Mouse (Mus musculus): Measurements from ENCODE around the gene Mib2.
"Not testable (repeated sequence)": the region's sequence is repeated elsewhere in the genome, so short reads cannot be mapped to it uniquely, and the experiment has no call there.

The Mib2 gene

DNA sequence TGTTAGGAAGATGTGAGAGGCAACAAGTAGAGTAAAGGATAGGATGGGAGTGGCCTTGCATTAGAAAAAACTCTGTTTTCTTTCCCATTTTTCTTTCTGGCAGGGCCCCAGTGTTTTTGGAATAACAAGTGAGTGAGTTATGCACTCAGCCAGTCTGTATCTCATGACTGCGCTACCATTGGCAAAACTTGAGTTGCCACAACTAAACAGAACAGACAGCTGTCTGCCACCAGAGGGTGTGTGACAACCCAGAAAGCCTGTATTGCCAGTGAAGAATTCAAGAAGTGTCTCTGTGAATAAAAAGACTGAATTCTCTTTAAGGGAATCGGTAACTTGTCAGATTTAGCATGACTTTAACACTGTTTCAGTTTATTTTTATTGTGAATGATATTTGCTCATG lies 7.0 kb upstream of the Mib2 start:
- in situ Hi-C loops (cut with MboI; ENCODE audit: unreplicated experiment in 2 of 2): loop anchor here in 1 of 2 experiments (25.0 kb wide), 1 partner anchor 589 kb away; the partner anchor contains the start of genes Morn1 and Rer1

DNA sequence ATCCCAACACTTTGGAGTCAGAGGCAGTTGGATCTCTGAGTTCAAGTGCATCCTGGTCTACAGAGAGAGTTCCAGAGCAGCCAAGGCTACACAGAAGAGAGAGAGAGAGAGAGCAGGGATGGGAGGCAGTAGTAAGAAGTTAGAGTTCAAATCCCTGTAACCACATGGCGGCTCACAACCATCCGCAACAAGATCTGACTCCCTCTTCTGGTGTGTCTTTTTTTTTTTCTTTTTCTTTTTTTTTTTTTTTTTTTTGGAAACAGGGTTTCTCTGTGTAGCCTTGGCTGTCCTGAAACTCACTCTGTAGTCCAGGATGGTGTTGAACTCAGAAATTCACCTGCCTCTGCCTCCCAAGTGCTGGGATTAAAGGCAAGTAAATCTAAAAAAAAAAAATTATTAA lies 3.1 kb upstream of the Mib2 start:
- in situ Hi-C loops (cut with MboI; ENCODE audit: unreplicated experiment in 2 of 2): no loop called here

DNA sequence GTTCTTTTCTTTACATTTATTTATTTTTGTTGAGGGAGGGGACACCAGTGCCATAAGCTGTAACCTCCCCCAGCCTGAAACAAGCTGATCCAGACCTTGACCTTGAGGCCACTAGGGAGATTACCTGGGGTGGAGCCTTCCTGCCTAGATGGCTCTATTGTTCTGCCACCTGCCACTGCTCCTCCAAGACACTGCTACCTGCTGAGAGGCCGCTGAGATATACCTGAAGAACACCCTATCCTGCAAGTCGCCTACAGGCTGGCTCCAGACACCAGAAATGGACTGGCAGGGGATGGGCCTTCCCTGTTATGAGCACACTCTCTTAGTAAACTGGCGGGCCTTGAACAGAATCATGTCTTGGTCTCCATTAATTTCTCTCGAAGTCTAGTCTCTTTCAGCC lies 1.2 kb upstream of the Mib2 start:
- in situ Hi-C loops (cut with MboI; ENCODE audit: unreplicated experiment in 2 of 2): not testable (repeated sequence)

DNA sequence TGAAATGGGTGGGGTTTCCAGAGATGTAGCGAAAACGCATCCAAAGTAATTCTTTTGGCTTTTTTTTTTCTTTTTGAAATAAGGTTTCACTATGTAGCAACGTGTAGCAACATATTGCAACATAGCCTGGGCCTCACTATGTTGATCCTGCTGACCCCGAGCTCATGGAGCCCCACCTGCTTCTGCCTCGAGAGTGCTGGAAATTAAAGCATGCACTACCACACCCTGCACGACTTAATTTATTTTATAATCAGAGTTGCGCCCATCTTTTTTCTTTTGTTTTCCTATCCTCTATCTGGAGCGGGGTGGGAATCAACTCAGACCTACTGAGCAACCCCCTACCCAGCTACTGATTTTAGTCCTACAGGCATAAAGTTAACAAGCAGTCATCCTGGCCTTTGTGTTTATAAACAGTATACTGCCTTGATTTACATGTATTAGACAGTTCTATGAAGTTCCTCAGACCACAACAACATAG lies 639 bp upstream of the Mib2 start:
- in situ Hi-C loops (cut with MboI; ENCODE audit: unreplicated experiment in 2 of 2): no loop called here

DNA sequence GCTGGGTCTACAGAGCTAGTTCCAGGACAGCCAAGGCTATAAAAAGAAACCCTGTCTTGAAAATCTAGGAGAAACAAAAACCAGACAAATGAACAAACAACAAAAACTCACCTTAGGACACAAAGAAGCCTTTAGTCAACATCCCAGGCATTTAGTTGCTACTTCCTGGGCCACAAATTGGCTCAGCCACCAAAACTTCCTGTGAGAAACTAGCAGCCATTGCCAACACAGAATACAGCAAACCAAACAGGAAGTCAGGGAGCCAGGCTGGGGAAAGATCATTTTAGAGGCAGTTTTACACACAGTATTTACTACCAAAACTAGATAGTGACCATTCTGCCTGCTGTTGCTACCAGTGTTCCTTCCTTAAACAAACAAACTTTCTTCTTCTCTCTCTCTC lies 2.1 kb downstream of the Mib2 start:
- in situ Hi-C loops (cut with MboI; ENCODE audit: unreplicated experiment in 2 of 2): no loop called here

DNA sequence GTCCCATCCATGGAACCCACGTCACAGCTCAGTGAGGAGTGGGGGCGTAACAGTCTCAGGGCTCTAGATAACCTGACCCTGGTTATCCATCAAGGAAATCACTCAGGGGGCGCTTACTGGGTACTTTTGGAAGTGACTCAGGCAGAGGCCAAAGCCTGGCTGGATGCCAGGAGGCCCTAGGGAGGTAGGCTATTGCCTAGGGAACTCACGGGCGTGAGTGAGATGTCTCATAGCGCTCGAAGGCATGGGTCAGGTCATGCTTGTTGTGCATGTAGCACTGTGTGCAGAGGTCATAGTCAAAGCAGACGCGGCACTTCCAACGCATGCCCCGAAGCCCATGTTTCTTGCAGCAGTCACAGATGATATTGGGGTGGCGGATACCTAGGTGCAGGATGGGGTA lies 8.4 kb downstream of the Mib2 start:
- in situ Hi-C loops (cut with MboI; ENCODE audit: unreplicated experiment in 2 of 2): no loop called here

DNA sequence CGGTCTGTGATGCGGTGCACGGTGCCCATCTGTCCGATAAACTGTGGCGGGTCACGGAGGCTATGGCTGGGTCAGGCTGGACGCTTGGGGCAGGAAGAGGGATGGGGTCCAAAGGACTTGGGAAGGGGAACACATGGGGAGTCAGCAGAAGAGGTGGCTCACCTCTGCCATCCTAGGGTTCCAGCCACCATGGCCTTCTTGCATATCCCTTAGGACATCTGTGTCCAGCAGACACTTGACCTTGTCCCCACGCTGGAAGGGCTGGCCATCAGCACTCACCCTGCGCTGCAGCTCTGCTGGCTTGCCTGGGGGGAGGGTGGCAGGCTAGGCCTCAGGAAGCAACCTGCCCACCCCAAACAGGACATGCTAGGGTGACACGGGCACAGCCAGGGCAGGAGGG lies 10.0 kb downstream of the Mib2 start:
- in situ Hi-C loops (cut with MboI; ENCODE audit: unreplicated experiment in 2 of 2): loop anchor here in 1 of 2 experiments (5.0 kb wide), 1 partner anchor 38 kb away; no protein-coding TSS in a partner anchor

DNA sequence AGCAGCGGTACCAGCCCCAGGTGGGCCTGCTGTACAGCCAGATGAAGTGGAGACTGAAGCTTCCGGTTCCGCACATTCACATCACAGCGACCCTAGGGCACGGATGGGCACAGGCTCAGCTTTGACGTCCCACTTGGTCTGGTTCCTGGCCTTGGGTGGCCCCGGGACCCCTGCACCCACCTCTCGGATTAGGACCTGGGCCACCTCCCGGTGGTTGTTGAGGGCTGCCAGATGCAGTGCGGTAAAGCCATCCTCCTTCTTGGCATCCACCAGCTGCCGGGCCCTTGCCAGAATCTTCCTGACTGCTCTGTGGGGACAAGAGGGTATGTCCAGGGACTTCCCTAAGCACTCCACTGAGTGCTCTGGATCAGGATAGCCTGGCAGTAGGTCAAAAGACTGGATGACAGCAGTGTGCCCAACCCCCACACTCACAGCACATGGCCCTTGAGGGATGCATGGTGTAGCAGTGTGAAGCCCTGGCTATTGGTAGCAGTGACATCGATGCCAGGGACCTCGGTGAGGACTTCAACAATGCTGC lies 12.7 kb downstream of the Mib2 start:
- in situ Hi-C loops (cut with MboI; ENCODE audit: unreplicated experiment in 2 of 2): loop anchor here in 1 of 2 experiments (5.0 kb wide), 1 partner anchor 41 kb away; no protein-coding TSS in a partner anchor

DNA sequence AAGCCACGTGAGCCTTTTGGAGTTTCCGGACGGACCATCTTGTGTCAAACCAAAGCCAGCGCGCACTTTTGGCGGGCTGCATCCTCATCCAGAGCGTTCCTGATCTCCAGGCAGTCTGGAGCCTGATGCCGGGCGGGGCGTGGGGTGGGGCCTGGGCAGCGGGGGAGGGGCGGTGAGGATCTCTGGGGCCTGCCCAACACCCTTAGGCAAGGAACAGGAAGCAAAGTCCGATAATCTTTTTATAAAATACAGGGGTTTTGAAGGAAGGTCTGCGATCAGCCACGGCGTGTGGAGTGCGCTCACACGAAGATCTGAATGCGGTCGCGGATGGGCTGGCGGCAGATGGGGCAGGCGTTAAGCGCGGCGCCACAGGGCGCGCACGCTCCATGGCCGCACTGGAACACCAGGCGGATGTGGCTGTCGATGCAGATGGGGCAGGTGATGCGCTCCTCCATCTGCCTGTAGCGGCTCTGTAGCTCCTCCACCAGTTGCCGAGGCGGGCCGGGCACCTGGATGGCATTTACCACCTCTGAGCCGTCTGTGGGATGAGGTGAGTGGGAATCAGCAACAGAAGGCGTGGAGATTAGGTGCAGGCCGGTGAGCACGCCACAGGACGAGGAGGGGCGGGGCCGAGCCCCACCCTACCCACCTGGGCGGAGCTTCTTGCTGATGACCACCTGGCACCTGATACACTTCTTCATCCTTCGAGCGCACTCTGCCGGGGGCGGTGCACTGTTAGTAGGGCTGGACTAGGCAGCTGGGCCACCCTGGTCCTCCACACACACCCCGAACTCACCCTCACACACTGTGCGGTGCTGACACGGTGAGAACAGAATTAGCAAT lies 14.3 kb downstream of the Mib2 start:
- in situ Hi-C loops (cut with MboI; ENCODE audit: unreplicated experiment in 2 of 2): loop anchor here in 1 of 2 experiments (5.0 kb wide), 1 partner anchor 43 kb away; no protein-coding TSS in a partner anchor

DNA sequence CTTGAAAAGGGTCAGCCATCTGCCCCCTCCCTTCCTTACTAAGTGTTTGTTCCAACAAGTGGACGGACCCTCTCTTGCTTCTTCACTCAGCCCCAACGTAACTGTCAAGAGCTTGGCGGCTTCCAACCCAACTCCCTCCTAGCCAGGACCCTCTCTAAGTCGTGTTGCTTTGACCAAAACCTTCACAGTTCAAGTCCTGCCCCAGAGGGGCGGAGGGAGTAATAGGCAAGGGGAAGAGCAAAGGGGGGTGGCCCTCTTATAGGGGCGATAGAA lies 14.9 kb downstream of the Mib2 start:
- in situ Hi-C loops (cut with MboI; ENCODE audit: unreplicated experiment in 2 of 2): no loop called here

DNA sequence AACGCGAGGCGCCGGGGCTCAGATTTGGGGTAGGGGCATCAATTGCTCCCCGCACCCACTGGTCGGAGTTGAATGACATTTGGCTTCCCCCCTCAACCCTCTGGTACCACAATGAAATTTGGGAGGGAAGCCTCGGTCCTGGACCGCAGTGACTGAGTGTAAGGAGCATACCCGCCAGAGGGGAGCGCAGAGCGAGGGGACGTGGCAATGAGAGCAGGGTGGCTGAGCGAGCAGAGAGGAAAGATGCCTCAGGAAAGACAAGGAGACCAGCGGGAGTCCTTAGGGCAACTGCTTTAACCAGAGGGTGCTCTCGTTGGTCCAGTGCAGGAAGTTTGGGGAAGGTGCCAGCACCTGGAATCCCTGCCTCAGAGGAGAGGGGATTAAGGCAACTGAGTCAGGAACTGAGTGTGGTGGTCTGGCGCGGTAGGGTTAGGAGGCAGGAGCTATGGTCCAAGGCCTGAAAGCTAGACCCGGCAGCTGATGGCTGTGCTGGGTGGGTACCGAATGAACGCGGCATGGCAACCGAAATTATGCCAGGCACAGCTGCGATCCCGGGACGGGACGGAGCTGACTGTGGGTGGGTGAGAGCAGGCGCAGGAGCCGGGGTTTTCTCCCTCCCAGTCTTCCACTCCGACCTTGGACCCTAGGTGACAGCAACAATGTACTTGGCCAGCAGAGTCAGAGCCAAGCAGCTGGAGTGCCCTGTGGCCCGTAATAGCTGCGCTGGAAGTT lies 15.4 kb downstream of the Mib2 start:
- in situ Hi-C loops (cut with MboI; ENCODE audit: unreplicated experiment in 2 of 2): no loop called here

DNA sequence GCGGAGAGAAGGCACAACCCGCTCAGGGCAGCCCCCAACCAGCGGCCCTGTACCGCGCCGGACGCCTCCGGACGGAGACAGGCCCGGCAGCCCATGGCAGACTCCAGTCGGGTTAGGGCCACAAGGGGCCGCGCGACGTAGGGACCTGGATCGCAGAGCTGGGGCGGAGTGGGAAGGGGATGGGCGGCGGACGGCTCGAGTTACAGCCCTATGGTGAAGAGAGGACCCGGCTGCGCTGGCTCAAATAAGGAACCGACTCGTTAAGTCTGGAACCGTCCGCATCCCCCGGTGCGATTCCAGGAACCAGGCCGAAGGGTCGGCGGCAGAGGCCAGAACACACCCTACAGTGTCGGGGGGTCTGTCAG lies 15.9 kb downstream of the Mib2 start, which contains the start of gene Mmp23:
Gene Mmp23, minus strand, starts transcription at position 299 of the 365 bp plus-strand sequence.
- in situ Hi-C loops (cut with MboI; ENCODE audit: unreplicated experiment in 2 of 2): no loop called here

DNA sequence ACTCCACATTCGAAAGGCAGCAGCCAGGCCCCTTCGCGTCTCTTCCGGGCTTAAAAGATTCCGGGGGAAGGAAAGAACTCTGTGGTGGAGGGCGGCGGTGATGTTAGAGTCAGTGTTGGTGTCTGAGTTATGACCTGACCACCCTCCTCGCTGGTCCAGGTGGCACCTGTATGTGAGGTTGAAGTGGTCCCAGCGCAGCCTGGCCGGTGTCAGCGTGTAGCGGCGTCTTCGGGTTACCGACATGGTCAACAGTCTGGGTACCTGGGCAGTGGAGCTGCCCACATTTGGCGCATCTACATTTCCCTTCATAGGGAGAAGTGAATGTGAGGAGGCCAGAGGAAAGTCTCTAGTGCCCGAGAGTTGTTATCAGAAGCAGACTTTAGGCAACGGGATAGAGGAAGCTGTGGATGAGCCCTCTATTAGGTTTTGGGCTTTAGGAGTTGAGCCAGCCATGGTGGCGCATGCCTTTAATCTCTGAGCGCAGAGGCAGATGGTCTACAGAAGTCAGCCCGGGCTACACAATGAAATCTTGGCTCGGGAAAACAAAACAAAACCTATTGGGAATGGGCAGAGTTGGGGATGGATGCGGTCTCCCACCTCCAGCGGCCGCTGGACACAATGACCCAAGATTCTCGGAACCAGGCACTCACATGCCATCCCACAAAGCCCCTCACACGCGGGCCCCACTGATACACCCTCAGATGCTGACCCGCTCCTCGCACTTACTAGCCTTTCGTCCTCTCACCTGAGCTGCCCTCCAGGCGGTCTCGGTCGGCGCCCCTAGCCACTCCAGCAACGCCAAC lies 16.5 kb downstream of the Mib2 start:
- in situ Hi-C loops (cut with MboI; ENCODE audit: unreplicated experiment in 2 of 2): no loop called here

DNA sequence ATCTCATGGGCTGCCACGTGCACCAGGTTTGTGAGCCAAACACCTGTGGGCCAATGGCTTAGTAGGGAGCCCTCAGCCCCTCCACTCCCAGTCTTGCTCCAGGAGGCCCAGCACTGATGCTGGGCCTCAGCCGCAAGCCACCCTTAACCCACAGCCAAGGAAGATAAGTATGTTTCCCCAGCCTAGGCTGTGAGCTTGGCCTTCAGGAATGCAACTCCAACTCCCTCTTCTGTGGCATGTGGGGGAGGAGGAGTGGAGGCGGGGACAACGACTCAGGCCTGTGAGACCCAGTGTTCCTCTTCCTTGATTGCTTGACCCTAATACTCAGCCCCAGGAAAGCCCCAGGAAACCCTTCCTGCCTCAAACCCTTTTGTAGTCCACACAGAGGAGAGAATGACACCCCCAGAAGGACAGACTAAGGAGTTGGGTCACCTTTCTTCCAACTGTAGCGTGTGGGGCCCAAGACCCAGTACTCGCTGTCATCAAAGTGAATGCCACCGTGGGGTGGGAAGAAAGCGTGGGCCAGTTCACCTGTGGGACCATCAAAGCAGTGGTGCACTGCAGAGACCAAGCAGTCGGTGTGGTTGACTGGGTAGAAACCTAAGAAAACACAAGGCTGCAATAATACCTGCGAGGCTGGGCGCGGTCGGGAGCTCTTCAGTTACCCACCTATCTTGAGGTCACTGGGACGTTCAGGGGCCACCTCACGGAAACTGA lies 17.3 kb downstream of the Mib2 start:
- in situ Hi-C loops (cut with MboI; ENCODE audit: unreplicated experiment in 2 of 2): no loop called here

DNA sequence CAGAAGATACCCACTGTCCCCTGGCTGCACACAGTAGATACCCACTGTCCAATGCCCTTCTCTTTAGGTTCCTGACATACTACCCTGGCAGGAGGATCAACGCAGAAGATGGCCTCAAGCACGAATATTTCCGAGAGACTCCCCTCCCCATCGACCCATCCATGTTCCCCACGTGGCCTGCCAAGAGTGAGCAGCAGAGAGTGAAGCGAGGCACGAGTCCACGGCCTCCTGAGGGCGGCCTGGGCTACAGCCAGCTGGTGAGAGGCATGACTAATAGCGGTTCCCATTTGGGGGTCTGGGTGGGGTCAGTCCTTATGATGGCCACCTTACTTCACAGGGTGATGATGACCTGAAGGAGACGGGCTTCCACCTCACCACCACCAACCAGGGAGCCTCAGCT lies 19.6 kb downstream of the Mib2 start:
- in situ Hi-C loops (cut with MboI; ENCODE audit: unreplicated experiment in 2 of 2): loop anchor here (5.0 to 10.0 kb wide), 2 partner anchors 118 to 125 kb away; partner anchors contain the start of gene Vwa1 (in 1 of the 2)

DNA sequence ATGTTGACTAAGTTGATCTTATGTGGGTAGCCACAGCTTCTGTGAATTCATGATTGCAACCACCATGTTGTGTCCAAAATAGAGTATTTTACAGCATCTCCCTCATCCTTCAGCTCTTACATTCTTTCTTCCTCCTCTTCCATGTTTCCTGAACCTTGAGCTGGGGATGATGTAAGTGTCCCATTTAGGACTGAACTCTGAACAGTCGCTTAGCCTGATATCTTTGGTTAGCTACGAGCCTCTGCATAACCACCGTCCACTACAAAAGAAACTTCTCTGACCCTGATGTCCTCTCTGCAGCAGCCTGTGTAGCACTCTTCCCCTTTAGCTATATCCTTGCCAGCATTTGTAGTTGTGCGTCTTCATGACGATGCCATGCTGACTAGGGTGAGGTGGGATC lies 23.3 kb downstream of the Mib2 start:
- in situ Hi-C loops (cut with MboI; ENCODE audit: unreplicated experiment in 2 of 2): loop anchor here (5.0 to 10.0 kb wide), 2 partner anchors 122 to 129 kb away; partner anchors contain the start of gene Vwa1 (in 1 of the 2)

DNA sequence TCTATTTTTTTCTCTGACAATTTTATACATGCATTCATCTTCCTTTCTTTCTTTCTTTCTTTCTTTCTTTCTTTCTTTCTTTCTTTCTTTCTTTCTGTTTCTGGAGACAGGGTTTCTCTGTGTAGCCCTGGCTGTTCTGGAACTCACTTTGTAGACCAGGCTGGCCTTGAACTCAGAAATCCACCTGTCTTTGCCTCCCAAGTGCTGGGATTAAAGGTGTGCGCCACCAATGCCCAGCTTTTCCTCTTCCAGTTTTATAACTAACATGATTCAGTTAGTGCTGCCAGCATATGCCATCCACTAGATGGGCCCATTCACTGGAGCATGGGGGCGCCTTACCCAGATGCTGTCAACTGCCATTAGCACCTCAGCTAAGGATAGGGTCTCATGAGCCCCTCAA lies 23.7 kb downstream of the Mib2 start, which contains the start of gene Gm10563:
Gene Gm10563, minus strand, starts transcription at position 101 of the 400 bp plus-strand sequence.
- in situ Hi-C loops (cut with MboI; ENCODE audit: unreplicated experiment in 2 of 2): loop anchor here (5.0 to 10.0 kb wide), 2 partner anchors 122 to 129 kb away; partner anchors contain the start of gene Vwa1 (in 1 of the 2)

DNA sequence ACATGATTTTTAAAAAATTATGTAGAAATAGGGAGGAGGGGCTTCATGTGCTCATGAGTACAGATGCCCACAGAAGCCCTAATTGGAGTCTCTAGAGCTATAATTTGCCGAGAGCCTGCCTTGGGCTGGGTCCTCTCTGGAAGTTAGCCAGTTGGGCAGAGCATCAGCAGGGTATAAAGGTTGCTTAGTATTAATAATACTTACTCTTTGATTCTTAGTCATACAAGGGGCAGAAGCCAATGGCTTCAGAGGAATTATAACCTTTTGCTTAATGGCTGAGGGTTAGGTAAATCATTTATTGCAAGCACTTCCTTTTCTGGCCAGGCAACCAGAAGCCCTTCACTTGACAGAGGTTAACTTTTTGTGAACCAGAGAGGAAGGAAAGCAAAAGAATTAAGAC lies 25.5 kb downstream of the Mib2 start:
- in situ Hi-C loops (cut with MboI; ENCODE audit: unreplicated experiment in 2 of 2): loop anchor here in 1 of 2 experiments (10.0 kb wide), 1 partner anchor 131 kb away; the partner anchor contains the start of gene Vwa1

DNA sequence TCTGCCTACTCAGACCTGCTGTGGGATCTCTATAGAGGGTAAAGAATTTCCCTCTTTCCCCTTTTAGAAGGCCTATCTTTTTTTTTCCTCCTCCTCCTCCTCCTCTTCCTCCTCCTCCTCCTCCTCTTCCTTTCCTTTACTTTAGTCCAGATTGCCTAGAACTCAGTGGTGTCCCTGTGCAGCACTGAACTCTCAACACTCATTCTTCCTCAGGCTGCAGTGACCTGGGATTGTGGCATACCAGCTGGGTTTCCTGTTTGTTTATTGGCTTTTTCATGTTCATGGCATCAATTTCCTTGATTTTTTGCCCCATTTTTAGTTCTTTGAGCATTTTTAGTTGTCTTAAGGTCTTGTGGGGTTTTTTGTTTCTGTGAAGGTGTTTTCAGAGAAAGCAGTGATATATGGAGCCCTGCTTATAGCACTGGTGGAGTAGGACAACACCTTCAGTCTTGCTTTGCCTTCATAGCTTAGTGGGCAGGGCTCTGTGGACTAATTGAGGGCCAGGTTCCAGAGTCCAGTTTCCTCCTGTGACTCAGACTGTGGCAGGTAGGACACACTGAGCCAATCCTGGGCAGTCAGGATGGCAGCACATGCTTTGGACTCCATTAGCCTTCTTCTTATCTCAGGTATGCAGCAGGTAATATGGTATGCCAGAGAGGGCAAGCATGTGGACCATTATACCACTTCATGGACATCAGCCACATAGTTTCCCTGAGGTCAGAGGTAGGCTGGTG lies 33.1 kb downstream of the Mib2 start:
- in situ Hi-C loops (cut with MboI; ENCODE audit: unreplicated experiment in 2 of 2): no loop called here
